Mouse (Mus musculus) brain, embryonic 14.5 days (tissue): ENCODE data around the gene Cavin1.

Source experiments
- CTCF ChIP-seq: fragments of 200-500 bp; IDR thresholded peaks from 2 replicates; pipeline ENCODE4 v1.5.1; 2012; ENCODE audit warnings: inconsistent platforms, mild to moderate bottlenecking, moderate library complexity, borderline replicate concordance; ENCODE audit not compliant: insufficient read depth, insufficient read length; ENCODE audit errors: extremely low read depth
- POLR2A ChIP-seq: fragments of 200-500 bp; IDR thresholded peaks from 2 replicates; pipeline ENCODE4 v1.6.1; 2012; ENCODE audit warnings: mild to moderate bottlenecking, inconsistent platforms, borderline replicate concordance; ENCODE audit not compliant: poor library complexity, insufficient read depth, insufficient read length, severe bottlenecking; ENCODE audit errors: extremely low read depth

- TF ChIP-seq CTCF (no peak), POLR2A (no peak)
These were observed 2.7 kb downstream of the Cavin1 start for GRCm38 (mm10) chr11:100967881-100968420.
